ENCODE assay signal across 14 mouse cellular contexts in the genomic region with DNA sequence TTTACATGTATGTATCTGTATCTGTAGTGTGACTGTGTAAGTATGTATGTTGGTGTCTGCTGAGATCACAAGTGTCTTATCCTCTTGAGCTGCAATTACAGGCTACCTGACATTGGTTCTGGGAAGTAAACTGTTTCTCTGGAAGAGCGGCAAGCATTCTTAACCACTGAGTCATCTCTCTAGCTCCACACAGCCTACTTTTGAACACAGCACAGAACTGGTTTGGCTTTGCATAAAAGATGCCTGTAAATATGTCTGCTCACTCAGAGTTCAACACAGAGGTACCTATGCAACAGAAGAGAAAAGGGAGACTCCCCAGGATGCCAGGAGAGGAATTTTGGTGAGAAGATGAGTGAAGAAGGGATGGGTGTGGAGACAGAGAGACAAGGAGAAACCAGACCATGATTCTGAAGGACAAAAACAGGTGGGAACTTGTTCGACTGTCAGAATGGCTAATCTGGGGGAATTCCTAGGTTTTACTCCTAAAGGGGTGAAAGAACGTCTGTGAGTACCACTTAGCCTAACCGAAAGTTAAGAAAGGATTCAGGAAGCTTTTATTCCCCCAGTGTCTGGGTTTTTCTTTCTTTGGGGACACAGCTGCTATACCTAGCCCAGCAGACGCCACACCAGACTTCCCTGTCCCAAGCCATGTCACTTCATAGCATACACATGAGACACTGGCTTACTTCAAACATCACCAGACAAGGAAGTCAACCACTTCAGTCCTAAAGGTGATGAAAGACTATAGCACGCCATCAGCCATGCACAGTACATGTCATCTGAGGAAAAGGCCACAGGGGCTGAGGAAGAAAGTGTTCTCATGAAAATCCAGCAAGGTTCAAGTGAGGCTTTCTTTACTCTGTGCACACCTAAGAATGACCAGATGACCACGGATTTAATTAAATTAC.
DNase-seq lines count a peak whose midpoint lies in the region; ATAC-seq and TF ChIP-seq lines count a peak whose summit lies in the region.
"Had no signal": no experiment of that assay in that cellular context is flagged by ENCODE, and none has a peak within 500 bp of the region (broad histone marks: within the 10 kb centered on the region; RNA-seq: fewer than 3 reads in every experiment).

No protein-coding gene starts in this region.

- ATAC-seq in lung, embryonic 15.5 days (ENCODE audit: borderline replicate concordance, extremely low read depth, low FRiP score, low TSS enrichment): no peak
- ATAC-seq in intestine, embryonic 15.5 days: peak; percentile 48
- peak; percentile 42; the same call in 1 of the 2 replicates for ATAC-seq in stomach, embryonic 16.5 days (ENCODE audit: insufficient read depth, low FRiP score)
- ATAC-seq: forebrain, postnatal 0 days; midbrain, embryonic 15.5 days had no signal

- H3K27ac ChIP-seq in heart, embryonic 10.5 days: peak overlapping the region; percentile 73
- peak overlapping the region; percentile 26 for H3K27ac ChIP-seq in lung, embryonic 15.5 days
- H3K27ac ChIP-seq in intestine, embryonic 15.5 days: peak overlapping the region; percentile 56; the same call in 1 of the 2 replicates
- H3K27ac ChIP-seq in stomach, embryonic 16.5 days (ENCODE audit: low read length): peak overlapping the region; percentile 36
- no peak overlapping the region for H3K27ac ChIP-seq in forebrain, embryonic 10.5 days
- H3K27ac ChIP-seq: midbrain, embryonic 15.5 days; neural tube, embryonic 15.5 days had no signal

- no peak overlapping the region for H3K4me2 ChIP-seq in lung, embryonic 15.5 days
- H3K4me2 ChIP-seq in intestine, embryonic 15.5 days (replicated peaks): no peak overlapping the region
- H3K4me2 ChIP-seq in stomach, embryonic 16.5 days (ENCODE audit: low read depth, low read length): no peak overlapping the region
- H3K4me2 ChIP-seq: midbrain, embryonic 15.5 days; neural tube, embryonic 15.5 days had no signal

- intact Hi-C loops in heart, postnatal 36 days (cut with DNase I): loop anchor here (5.0 kb wide), 1 partner anchor 87 kb away; no protein-coding TSS in a partner anchor
- intact Hi-C loops in gastrocnemius, postnatal 36 days (cut with DNase I): no loop called here

- no peak overlapping the region for H3K4me3 ChIP-seq in heart, embryonic 10.5 days
- no peak overlapping the region for H3K4me3 ChIP-seq in lung, embryonic 15.5 days
- no peak overlapping the region for H3K4me3 ChIP-seq in lung, adult 2 months (replicated peaks; ENCODE audit: extremely low read depth, low read depth, low read length)
- no peak overlapping the region for H3K4me3 ChIP-seq in intestine, embryonic 15.5 days (replicated peaks)
- no peak overlapping the region for H3K4me3 ChIP-seq in stomach, embryonic 16.5 days (replicated peaks; ENCODE audit: low read length)
- H3K4me3 ChIP-seq in forebrain, embryonic 10.5 days: no peak overlapping the region
- H3K4me3 ChIP-seq: midbrain, embryonic 15.5 days; neural tube, embryonic 15.5 days had no signal

- no peaks in the 10 kb centered on the region for H3K36me3 ChIP-seq in heart, embryonic 10.5 days
- no peaks in the 10 kb centered on the region for H3K36me3 ChIP-seq in lung, embryonic 15.5 days
- no peaks in the 10 kb centered on the region for H3K36me3 ChIP-seq in intestine, embryonic 15.5 days
- H3K36me3 ChIP-seq in stomach, embryonic 16.5 days (ENCODE audit: control insufficient read depth, insufficient read depth, low read length): no peaks in the 10 kb centered on the region
- H3K36me3 ChIP-seq in forebrain, embryonic 10.5 days (replicated peaks): no peaks in the 10 kb centered on the region
- H3K36me3 ChIP-seq: midbrain, embryonic 15.5 days; neural tube, embryonic 15.5 days had no signal

- no peak for TF ChIP-seq POLR2A in lung, adult 2 months (IDR thresholded peaks at IDR 0.05; ENCODE audit: borderline replicate concordance, extremely low read depth, low read depth, low read length)

- no peaks in the 10 kb centered on the region for H3K9me3 ChIP-seq in heart, embryonic 10.5 days
- no peaks in the 10 kb centered on the region for H3K9me3 ChIP-seq in lung, embryonic 15.5 days
- no peaks in the 10 kb centered on the region for H3K9me3 ChIP-seq in intestine, embryonic 15.5 days
- H3K9me3 ChIP-seq in stomach, embryonic 16.5 days (replicated peaks; ENCODE audit: control insufficient read depth, low read length): no peaks in the 10 kb centered on the region
- no peaks in the 10 kb centered on the region for H3K9me3 ChIP-seq in forebrain, embryonic 10.5 days
- H3K9me3 ChIP-seq: midbrain, embryonic 15.5 days; neural tube, embryonic 15.5 days had no signal

- peak; percentile 71 for DNase-seq in heart, embryonic 10.5 days (ENCODE audit: low spot score)
- DNase-seq in heart, postnatal 36 days: no peak
- no peak for DNase-seq in lung, adult 2 months
- no peak for DNase-seq in gastrocnemius, postnatal 36 days
- DNase-seq in forebrain, embryonic 10.5 days (ENCODE audit: extremely low spot score, low spot score): no peak
- DNase-seq: cerebellum, adult 18-20 months; forebrain, postnatal 0 days; kidney, postnatal 10 days; lung, postnatal 14 days had no signal

- H3K9ac ChIP-seq in lung, embryonic 15.5 days: no peak overlapping the region
- no peak overlapping the region for H3K9ac ChIP-seq in intestine, embryonic 15.5 days
- no peak overlapping the region for H3K9ac ChIP-seq in stomach, embryonic 16.5 days (ENCODE audit: low read length)
- H3K9ac ChIP-seq: forebrain, postnatal 0 days; midbrain, embryonic 15.5 days; neural tube, embryonic 15.5 days had no signal

- H3K4me1 ChIP-seq in heart, embryonic 10.5 days: peaks cover 37% of the 10 kb centered on the region
- peaks cover 28% of the 10 kb centered on the region for H3K4me1 ChIP-seq in lung, embryonic 15.5 days
- peaks cover 11% of the 10 kb centered on the region for H3K4me1 ChIP-seq in lung, adult 2 months (ENCODE audit: control insufficient read depth, insufficient read depth, low read length)
- peaks cover 16% of the 10 kb centered on the region for H3K4me1 ChIP-seq in intestine, embryonic 15.5 days (replicated peaks)
- peaks cover 22% of the 10 kb centered on the region for H3K4me1 ChIP-seq in stomach, embryonic 16.5 days (ENCODE audit: control insufficient read depth, insufficient read depth, low read length)
- peaks cover 30% of the 10 kb centered on the region for H3K4me1 ChIP-seq in forebrain, embryonic 10.5 days
- H3K4me1 ChIP-seq: midbrain, embryonic 15.5 days; neural tube, embryonic 15.5 days had no signal

- 45% methylated on average over 7 of the region's 7 CpGs for WGBS in heart, embryonic 10.5 days
- WGBS in lung, embryonic 15.5 days: 54% methylated on average over 7 of the region's 7 CpGs
- WGBS in lung, adult 2 months: 53% methylated on average over 7 of the region's 7 CpGs
- 59% methylated on average over 7 of the region's 7 CpGs for WGBS in intestine, embryonic 15.5 days
- 56% methylated on average over 7 of the region's 7 CpGs for WGBS in stomach, embryonic 16.5 days
- 82% methylated on average over 7 of the region's 7 CpGs for WGBS in forebrain, embryonic 10.5 days

- H3K27me3 ChIP-seq in heart, embryonic 10.5 days (ENCODE audit: insufficient read depth, poor library complexity, severe bottlenecking): no peaks in the 10 kb centered on the region
- no peaks in the 10 kb centered on the region for H3K27me3 ChIP-seq in lung, embryonic 15.5 days
- H3K27me3 ChIP-seq in intestine, embryonic 15.5 days (replicated peaks): no peaks in the 10 kb centered on the region
- H3K27me3 ChIP-seq in stomach, embryonic 16.5 days (ENCODE audit: control insufficient read depth, insufficient read depth, low read length): no peaks in the 10 kb centered on the region
- H3K27me3 ChIP-seq in forebrain, embryonic 10.5 days (ENCODE audit: poor library complexity, severe bottlenecking): no peaks in the 10 kb centered on the region
- H3K27me3 ChIP-seq: midbrain, embryonic 15.5 days; neural tube, embryonic 15.5 days had no signal

- no peak for TF ChIP-seq CTCF in lung, adult 2 months (IDR thresholded peaks at IDR 0.05; ENCODE audit: insufficient read depth, low read length)
